Mouse (Mus musculus) limb, embryonic 10.5 days (tissue): ENCODE data around the gene Ebf3. TPM values are rescaled to one million over a fixed set of nuclear protein-coding genes. Genes with fewer than 3 reads are reported as not detected.

ENCODE experiments used
- DNase-seq: peaks from one replicate; pipeline ENCODE4 v3.0.0-alpha.2; 2017; ENCODE audit warnings: low spot score
- H3K27ac ChIP-seq: fragments of 300-500 bp; sonication (generic); 2 replicates; pipeline ENCODE4 v1.5.1; 2016; ENCODE audit warnings: mild to moderate bottlenecking
- H3K27me3 ChIP-seq: fragments of 300-500 bp; sonication (generic); 2 replicates; pipeline ENCODE4 v1.6.1; 2016; ENCODE audit warnings: low read depth, mild to moderate bottlenecking; ENCODE audit not compliant: poor library complexity, severe bottlenecking
- H3K36me3 ChIP-seq: fragments of 300-500 bp; sonication (generic); 2 replicates; pipeline ENCODE4 v1.6.1; 2016; ENCODE audit warnings: mild to moderate bottlenecking, moderate library complexity
- H3K4me1 ChIP-seq: fragments of 300-500 bp; sonication (generic); 2 replicates; pipeline ENCODE4 v1.6.1; 2016
- H3K4me3 ChIP-seq: fragments of 300-500 bp; sonication (generic); 2 replicates; pipeline ENCODE4 v1.5.1; 2016; ENCODE audit warnings: mild to moderate bottlenecking, moderate library complexity
- H3K9me3 ChIP-seq: fragments of 300-500 bp; sonication (generic); replicated peaks from 2 replicates; pipeline ENCODE4 v1.6.1; 2016; ENCODE audit warnings: mild to moderate bottlenecking
- WGBS: fragments of 180-500 bp; shearing (Covaris S2); methylation state at CpG from one replicate; pipeline ENCODE4 v1.1.7; 2016; 5-methylcytosine and 5-hydroxymethylcytosine counted together
- polyA plus RNA-seq: library from polyadenylated mRNA; unstranded; fragments of >200 nt; fragmentation: Nextera tagmentation; extraction: Ambion mirVana; gene quantifications from 2 replicates; pipeline ENCODE4 v1.2.1, GENCODE M21; 2016

Gene Ebf3
- polyA plus RNA-seq, result 3.1 and 6.3 TPM in 2 replicates

- Histone ChIP-seq H3K4me1 (peaks cover 95% of the 10 kb centered on the region), H3K4me3 (peak within 1 kb of the TSS; percentile 84), H3K9me3 (no peaks in the 10 kb centered on the region), H3K27me3 (peaks cover 82% of the 10 kb centered on the region), H3K27ac (peak within 1 kb of the TSS; percentile 90), H3K36me3 (peaks cover 3% of the 10 kb centered on the region; the same call in 1 of the 2 replicates)
- 2% methylated on average over 126 of the region's 127 CpGs for WGBS
- DNase-seq, result peak; percentile 94
These were observed at the start of gene Ebf3 for GRCm38 (mm10) chr7:137313904-137314691. Gene Ebf3, minus strand, starts transcription at chr7:137314445.

- DNase-seq, result no peak
- Histone ChIP-seq H3K27me3 (no peaks in the 10 kb centered on the region), H3K4me1 (0 out of 2 replicates have a peak, but pooled peaks cover 4% of the 10 kb centered on the region), H3K9me3 (no peaks in the 10 kb centered on the region), H3K27ac (no peak overlapping the region), H3K36me3 (no peaks in the 10 kb centered on the region), H3K4me3 (no peak overlapping the region)
- 83% methylated on average over 7 of the region's 7 CpGs for WGBS
These were observed 32.6 kb upstream of the Ebf3 start for GRCm38 (mm10) chr7:137346860-137347259.

GRCm38 (mm10) chr7:137346068-137346467 is 31.8 kb upstream of the Ebf3 start:
- no peaks in the 10 kb centered on the region for H3K9me3 ChIP-seq
- no peak for DNase-seq
- WGBS, result 86% methylated on average over 10 of the region's 10 CpGs
- H3K27me3 ChIP-seq, result no peaks in the 10 kb centered on the region
- H3K4me3 ChIP-seq, result no peak overlapping the region
- H3K4me1 ChIP-seq, result 0 out of 2 replicates have a peak, but pooled peaks cover 4% of the 10 kb centered on the region
- H3K36me3 ChIP-seq, result no peaks in the 10 kb centered on the region
- no peak overlapping the region for H3K27ac ChIP-seq

GRCm38 (mm10) chr7:137333951-137334350 is 19.7 kb upstream of the Ebf3 start:
- Histone ChIP-seq H3K9me3 (no peaks in the 10 kb centered on the region), H3K27me3 (peaks cover 37% of the 10 kb centered on the region), H3K4me3 (no peak overlapping the region), H3K27ac (no peak overlapping the region), H3K4me1 (peaks cover 6% of the 10 kb centered on the region), H3K36me3 (no peaks in the 10 kb centered on the region)
- 84% methylated on average over 2 of the region's 2 CpGs for WGBS
- DNase-seq, result no peak

- peak; percentile 54 for DNase-seq
- Histone ChIP-seq H3K27me3 (peaks cover 94% of the 10 kb centered on the region), H3K4me1 (peaks cover 52% of the 10 kb centered on the region), H3K4me3 (peak overlapping the region; percentile 57), H3K9me3 (no peaks in the 10 kb centered on the region), H3K36me3 (no peaks in the 10 kb centered on the region), H3K27ac (peak overlapping the region; percentile 84)
- WGBS, result under 1% methylated on average over 21 of the region's 21 CpGs
These were observed 8.7 kb upstream of the Ebf3 start for GRCm38 (mm10) chr7:137322926-137323325.

- no peaks in the 10 kb centered on the region for H3K9me3 ChIP-seq
- under 1% methylated on average over 72 of the region's 72 CpGs for WGBS
- peak; percentile 68 for DNase-seq
- H3K36me3 ChIP-seq, result no peaks in the 10 kb centered on the region
- H3K4me3 ChIP-seq, result peak overlapping the region; percentile 57
- peak overlapping the region; percentile 84 for H3K27ac ChIP-seq
- peaks cover 59% of the 10 kb centered on the region for H3K4me1 ChIP-seq
- peaks cover 94% of the 10 kb centered on the region for H3K27me3 ChIP-seq
These were observed 7.9 kb upstream of the Ebf3 start for GRCm38 (mm10) chr7:137321961-137322784.

- Histone ChIP-seq H3K27me3 (peaks cover 94% of the 10 kb centered on the region), H3K27ac (peak overlapping the region; percentile 64), H3K4me3 (peak overlapping the region; percentile 57), H3K9me3 (no peaks in the 10 kb centered on the region), H3K4me1 (peaks cover 68% of the 10 kb centered on the region), H3K36me3 (no peaks in the 10 kb centered on the region)
- DNase-seq, result peak; percentile 88
- WGBS, result under 1% methylated on average over 52 of the region's 52 CpGs
These were observed 7.0 kb upstream of the Ebf3 start for GRCm38 (mm10) chr7:137321141-137321813.

- Histone ChIP-seq H3K4me1 (peaks cover 74% of the 10 kb centered on the region), H3K4me3 (peak overlapping the region; percentile 57), H3K27ac (no peak overlapping the region), H3K36me3 (no peaks in the 10 kb centered on the region), H3K9me3 (no peaks in the 10 kb centered on the region), H3K27me3 (peaks cover 100% of the 10 kb centered on the region)
- DNase-seq, result peak; percentile 50
- 2% methylated on average over 11 of the region's 11 CpGs for WGBS
These were observed 6.1 kb upstream of the Ebf3 start for GRCm38 (mm10) chr7:137320320-137320719.

GRCm38 (mm10) chr7:137318924-137319885 is 5.0 kb upstream of the Ebf3 start:
- H3K4me1 ChIP-seq, result peaks cover 85% of the 10 kb centered on the region
- no peaks in the 10 kb centered on the region for H3K9me3 ChIP-seq
- H3K36me3 ChIP-seq, result no peaks in the 10 kb centered on the region
- H3K4me3 ChIP-seq, result peak overlapping the region; percentile 40
- under 1% methylated on average over 48 of the region's 48 CpGs for WGBS
- H3K27ac ChIP-seq, result peak overlapping the region; percentile 28; the same call in 1 of the 2 replicates
- DNase-seq, result peak; percentile 82
- peaks cover 100% of the 10 kb centered on the region for H3K27me3 ChIP-seq

GRCm38 (mm10) chr7:137318383-137318775 is 4.1 kb upstream of the Ebf3 start:
- WGBS, result 3% methylated on average over 9 of the region's 9 CpGs
- DNase-seq, result no peak
- Histone ChIP-seq H3K4me3 (peak overlapping the region; percentile 47; the same call in 1 of the 2 replicates), H3K36me3 (no peaks in the 10 kb centered on the region), H3K9me3 (no peaks in the 10 kb centered on the region), H3K4me1 (peaks cover 94% of the 10 kb centered on the region), H3K27me3 (peaks cover 97% of the 10 kb centered on the region), H3K27ac (no peak overlapping the region)

- WGBS, result under 1% methylated on average over 24 of the region's 24 CpGs
- Histone ChIP-seq H3K27ac (peak overlapping the region; percentile 66; the same call in 1 of the 2 replicates), H3K27me3 (peaks cover 97% of the 10 kb centered on the region), H3K36me3 (no peaks in the 10 kb centered on the region), H3K4me3 (peak overlapping the region; percentile 47), H3K9me3 (no peaks in the 10 kb centered on the region), H3K4me1 (peaks cover 95% of the 10 kb centered on the region)
- DNase-seq, result peak; percentile 55
These were observed 3.6 kb upstream of the Ebf3 start for GRCm38 (mm10) chr7:137317659-137318382.
